Mouse (Mus musculus) central nervous system, embryonic 11.5 days (tissue): ENCODE results near the gene Plxna1. TPM values are rescaled to one million over a fixed set of nuclear protein-coding genes. Genes with fewer than 3 reads are reported as not detected.

Experiments used
- polyA plus RNA-seq: library from polyadenylated mRNA; depleted of rRNA; stranded (reverse); fragments of >200 nt; gene quantifications from 2 replicates; pipeline ENCODE4 v1.2.3, GENCODE M21; 2012; rRNA removed

Plxna1 gene
- 53.4 and 69.4 TPM in 2 replicates for polyA plus RNA-seq

DNA sequence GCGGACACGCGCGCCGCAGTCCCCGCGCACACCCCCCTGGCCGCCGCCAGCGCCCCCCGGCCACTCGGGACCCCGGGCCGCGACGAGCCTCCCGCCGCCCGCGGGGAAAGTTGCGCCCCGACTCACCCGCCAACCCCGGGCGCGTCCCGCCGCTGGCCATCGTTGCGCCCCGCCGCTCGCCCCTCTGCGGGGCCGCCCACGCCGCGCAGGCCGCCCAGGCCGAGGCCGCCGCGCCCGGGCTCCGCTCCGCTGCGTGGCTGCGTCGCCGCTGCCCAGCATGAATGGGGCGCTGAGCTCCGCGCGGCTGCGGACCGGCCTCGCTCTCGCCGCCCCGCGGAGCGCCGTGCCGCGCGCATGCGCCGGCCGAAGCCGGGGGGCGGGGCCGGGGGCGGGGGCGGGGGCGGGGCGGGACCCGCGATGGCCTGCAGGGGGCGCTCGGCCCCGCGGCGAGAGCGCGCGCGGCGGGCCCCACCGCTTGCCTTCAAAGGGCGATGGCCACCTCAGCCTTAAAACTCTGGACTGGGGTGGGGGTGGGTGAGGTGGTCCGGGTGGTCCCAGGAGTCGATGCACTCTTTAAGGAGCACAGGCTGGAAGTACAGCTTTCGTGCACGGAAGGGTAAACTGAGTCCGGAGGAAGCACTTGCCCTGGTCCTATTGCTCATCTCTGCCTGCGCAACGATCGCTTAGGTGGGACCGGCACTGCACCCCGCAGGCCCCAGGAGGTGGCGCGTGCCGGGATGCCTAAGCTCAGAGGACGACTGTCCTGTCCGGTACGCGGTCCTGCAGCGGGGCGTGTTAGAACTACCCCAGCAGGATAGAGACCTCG is at the start of gene Plxna1:
Gene Plxna1, minus strand, starts transcription at position 340 of the 826 bp plus-strand sequence.

Other genes starting within 250 kb of the Plxna1 start
- 48.9 and 149 TPM in 2 replicates for gene Chchd6, start 233.0 kb upstream of the Plxna1 start, polyA plus RNA-seq